31 mouse cellular contexts compared by ENCODE assay signal in genomic region chr19:46103437-46104186, GRCm38 (mm10). TPM values are rescaled to one million over a fixed set of nuclear protein-coding genes. Genes with fewer than 3 reads are reported as not detected.
DNase-seq lines count a peak whose midpoint lies in the region; ATAC-seq and TF ChIP-seq lines count a peak whose summit lies in the region.
"Had no signal": no experiment of that assay in that cellular context is flagged by ENCODE, and none has a peak within 500 bp of the region (broad histone marks: within the 10 kb centered on the region; RNA-seq: fewer than 3 reads in every experiment).

No protein-coding gene starts in this region.

- H3K4me3 ChIP-seq in lung, postnatal 0 days (ENCODE audit: low read depth, low read length): no peak overlapping the region
- H3K4me3 ChIP-seq in lung, adult 2 months (replicated peaks; ENCODE audit: extremely low read depth, low read depth, low read length): no peak overlapping the region
- no peak overlapping the region for H3K4me3 ChIP-seq in brown adipose tissue, adult 24 weeks (ENCODE audit: insufficient read depth, low read depth, low read length)
- H3K4me3 ChIP-seq: forebrain, embryonic 13.5 days; gastrocnemius, adult 2 months; heart, embryonic 13.5 days; limb, embryonic 15.5 days; lung, embryonic 15.5 days had no signal

- no peaks in the 10 kb centered on the region for H3K27me3 ChIP-seq in lung, postnatal 0 days (replicated peaks; ENCODE audit: insufficient read depth, low read length)
- H3K27me3 ChIP-seq: forebrain, embryonic 13.5 days; heart, embryonic 13.5 days; limb, embryonic 15.5 days; lung, embryonic 15.5 days had no signal

- TF ChIP-seq EP300 in lung, postnatal 0 days (IDR thresholded peaks at IDR 0.05): no peak

- no peak overlapping the region for H3K4me2 ChIP-seq in lung, postnatal 0 days (replicated peaks; ENCODE audit: low read depth, low read length)
- H3K4me2 ChIP-seq: forebrain, embryonic 13.5 days; heart, embryonic 13.5 days; hindbrain, embryonic 14.5 days; limb, embryonic 15.5 days; lung, embryonic 15.5 days had no signal

- H3K9ac ChIP-seq in lung, postnatal 0 days (replicated peaks; ENCODE audit: low read depth): no peak overlapping the region
- H3K9ac ChIP-seq: forebrain, embryonic 13.5 days; heart, embryonic 13.5 days; hindbrain, embryonic 14.5 days; limb, embryonic 15.5 days; lung, embryonic 15.5 days had no signal

- ATAC-seq in lung, postnatal 0 days: no peak
- ATAC-seq in frontal cortex, adult (ENCODE audit: low TSS enrichment): no peak
- ATAC-seq: forebrain, embryonic 13.5 days; inflammation-experienced regulatory T-cells, adult 6 months had no signal

- TF ChIP-seq POLR2A in lung, adult 2 months (IDR thresholded peaks at IDR 0.05; ENCODE audit: borderline replicate concordance, extremely low read depth, low read depth, low read length): no peak

- H3K27ac ChIP-seq in lung, postnatal 0 days (ENCODE audit: low read length): no peak overlapping the region
- H3K27ac ChIP-seq in brown adipose tissue, adult 24 weeks (replicated peaks; ENCODE audit: low read depth, low read length): peak overlapping the region; percentile 23
- H3K27ac ChIP-seq: forebrain, embryonic 13.5 days; gastrocnemius, adult 2 months; heart, embryonic 13.5 days; hindbrain, embryonic 14.5 days; limb, embryonic 15.5 days; lung, embryonic 15.5 days; stomach, postnatal 0 days had no signal

- DNase-seq in adrenal gland, adult (ENCODE audit: inconsistent age in 2 of 2, low spot score in 1 of 2): peak; percentile 26 to 63
- no peak for DNase-seq in adrenal gland, adult 18-20 months (ENCODE audit: low spot score in 2 of 2)
- DNase-seq in heart, postnatal 4 days: peak; percentile 14
- DNase-seq in heart, adult 9 months (ENCODE audit: low spot score in 2 of 2): no peak
- DNase-seq in lung, postnatal 0 days (ENCODE audit: low spot score): peak; percentile 10
- no peak for DNase-seq in lung, adult 2 months
- DNase-seq: cerebellum, adult 2 months; cerebellum, postnatal 36 days; embryo, embryonic 11 days; gastrocnemius, adult 2 months; heart, postnatal 36 days; kidney, adult 18-20 months; layer of hippocampus, adult 9-11 months; midbrain, embryonic 14.5 days had no signal

- 61% methylated on average over 6 of the region's 6 CpGs for WGBS in lung, postnatal 0 days
- WGBS in lung, adult 2 months: 48% methylated on average over 6 of the region's 6 CpGs

- TF ChIP-seq CTCF in lung, postnatal 0 days (IDR thresholded peaks at IDR 0.05): no peak
- no peak for TF ChIP-seq CTCF in lung, adult 2 months (IDR thresholded peaks at IDR 0.05; ENCODE audit: insufficient read depth, low read length)

- H3K9me3 ChIP-seq in lung, postnatal 0 days (ENCODE audit: low read length): no peaks in the 10 kb centered on the region
- H3K9me3 ChIP-seq: heart, embryonic 13.5 days; limb, embryonic 15.5 days; lung, embryonic 15.5 days had no signal

- H3K4me1 ChIP-seq in lung, postnatal 0 days (ENCODE audit: insufficient read depth, low read depth, low read length): no peaks in the 10 kb centered on the region
- no peaks in the 10 kb centered on the region for H3K4me1 ChIP-seq in lung, adult 2 months (ENCODE audit: control insufficient read depth, insufficient read depth, low read length)
- H3K4me1 ChIP-seq in brown adipose tissue, adult 24 weeks (ENCODE audit: control insufficient read depth, insufficient read depth, insufficient read length, low read length): no peaks in the 10 kb centered on the region
- H3K4me1 ChIP-seq: forebrain, embryonic 13.5 days; heart, embryonic 13.5 days; limb, embryonic 15.5 days; lung, embryonic 15.5 days had no signal

- no peaks in the 10 kb centered on the region for H3K36me3 ChIP-seq in lung, postnatal 0 days (ENCODE audit: insufficient read depth, low read length)
- H3K36me3 ChIP-seq: heart, embryonic 13.5 days; limb, embryonic 15.5 days; lung, embryonic 15.5 days had no signal

RNA-seq across cellular contexts. Expression of gene Nolc1, which starts 27.9 kb away (rescaled TPM):
- total RNA-seq in adrenal gland, adult 18-20 months (2021): 10 to 100 TPM; 52.2 to 61.8 TPM
- 10 to 100 TPM; 31.4 to 32.0 TPM for total RNA-seq in heart, postnatal 4 days (2021)
- 22.5 and 26.0 TPM in 2 replicates for polyA plus RNA-seq in lung, postnatal 0 days (2015; fragmentation: Nextera tagmentation; extraction: Ambion mirVana)
- 7.4 and 9.8 TPM in 2 replicates for polyA plus RNA-seq in lung, adult 2 months (2012; rRNA removed)
- polyA plus RNA-seq in brown adipose tissue, adult 24 weeks (2012; ENCODE audit: insufficient read depth, insufficient read length, missing spikeins): 21.2 and 26.8 TPM in 2 replicates

RNA-seq across cellular contexts. Expression of gene Elovl3, which starts 28.1 kb away (rescaled TPM):
- total RNA-seq in adrenal gland, adult 18-20 months (2021): 10 to 100 TPM; 84.8 to 94.1 TPM
- total RNA-seq in heart, postnatal 4 days (2021): not detected
- polyA plus RNA-seq in lung, postnatal 0 days (2015; fragmentation: Nextera tagmentation; extraction: Ambion mirVana): not detected in 2 replicates
- 1.3 TPM in 1 of 2 replicates, not detected in the other for polyA plus RNA-seq in lung, adult 2 months (2012; rRNA removed)
- 35.1 and 159 TPM in 2 replicates for polyA plus RNA-seq in brown adipose tissue, adult 24 weeks (2012; ENCODE audit: insufficient read depth, insufficient read length, missing spikeins)
- total RNA-seq: gastrocnemius, adult 2 months; left cerebral cortex, adult 18-20 months; left cerebral cortex, postnatal 36 days; megakaryocyte-erythroid progenitor cell, adult 5-6 weeks had no signal
- polyA plus RNA-seq: cerebellum, adult 2 months; forebrain, embryonic 13.5 days; frontal cortex, adult 2 months; heart, embryonic 13.5 days; hindbrain, embryonic 14.5 days; inflammation-experienced regulatory T-cells, adult 6 months; kidney, embryonic 16.5 days; large intestine, adult 2 months; lung, embryonic 15.5 days; small intestine, adult 2 months; stomach, postnatal 0 days had no signal

RNA-seq across cellular contexts. Expression of gene Pitx3, which starts 44.5 kb away (rescaled TPM):
- not detected for total RNA-seq in adrenal gland, adult 18-20 months (2021)
- not detected for total RNA-seq in heart, postnatal 4 days (2021)
- polyA plus RNA-seq in lung, postnatal 0 days (2015; fragmentation: Nextera tagmentation; extraction: Ambion mirVana): not detected in 2 replicates
- polyA plus RNA-seq in lung, adult 2 months (2012; rRNA removed): 0.86 TPM in 1 of 2 replicates, not detected in the other
- not detected in 2 replicates for polyA plus RNA-seq in brown adipose tissue, adult 24 weeks (2012; ENCODE audit: insufficient read depth, insufficient read length, missing spikeins)
- total RNA-seq: left cerebral cortex, adult 18-20 months; left cerebral cortex, postnatal 36 days; megakaryocyte-erythroid progenitor cell, adult 5-6 weeks had no signal
- polyA plus RNA-seq: forebrain, embryonic 13.5 days; hindbrain, embryonic 14.5 days; inflammation-experienced regulatory T-cells, adult 6 months; large intestine, adult 2 months; small intestine, adult 2 months; thymus, postnatal 0 days had no signal

RNA-seq across cellular contexts. Expression of gene Gbf1, which starts 48.7 kb away (rescaled TPM):
- total RNA-seq in adrenal gland, adult 18-20 months (2021): 10 to 100 TPM; 67.8 to 82.5 TPM
- 10 to 100 TPM; 57.6 to 58.3 TPM for total RNA-seq in heart, postnatal 4 days (2021)
- 32.1 and 34.3 TPM in 2 replicates for polyA plus RNA-seq in lung, postnatal 0 days (2015; fragmentation: Nextera tagmentation; extraction: Ambion mirVana)
- 80.6 and 94.9 TPM in 2 replicates for polyA plus RNA-seq in lung, adult 2 months (2012; rRNA removed)
- 21.7 and 24.9 TPM in 2 replicates for polyA plus RNA-seq in brown adipose tissue, adult 24 weeks (2012; ENCODE audit: insufficient read depth, insufficient read length, missing spikeins)

RNA-seq across cellular contexts. Expression of gene Ldb1, which starts 58.6 kb away (rescaled TPM):
- total RNA-seq in adrenal gland, adult 18-20 months (2021): 10 to 100 TPM; 53.0 to 59.4 TPM
- 10 to 100 TPM; 76.3 to 81.5 TPM for total RNA-seq in heart, postnatal 4 days (2021)
- 96.3 and 107 TPM in 2 replicates for polyA plus RNA-seq in lung, postnatal 0 days (2015; fragmentation: Nextera tagmentation; extraction: Ambion mirVana)
- polyA plus RNA-seq in lung, adult 2 months (2012; rRNA removed): 220 TPM in 2 replicates
- 23.9 and 26.5 TPM in 2 replicates for polyA plus RNA-seq in brown adipose tissue, adult 24 weeks (2012; ENCODE audit: insufficient read depth, insufficient read length, missing spikeins)

Comparison
In these comparisons a context has a peak if more than half of its experiments do, and no peak if none do; other contexts are left out.
1. DNase-seq: peak in adrenal gland, adult (2 of 2), heart, postnatal 4 days (single experiment) and lung, postnatal 0 days (single experiment); none in adrenal gland, adult 18-20 months (0 of 2), heart, adult 9 months (0 of 2) and lung, adult 2 months (single experiment).
2. RNA of gene Elovl3, which starts 28.1 kb away (polyA plus RNA-seq): 35.1 to 159 TPM in brown adipose tissue, adult 24 weeks; 1.3 TPM in lung, adult 2 months and not detected in lung, postnatal 0 days; every median in the first group is over 10 times any median in the second.